Mouse (Mus musculus): ENCODE results near the gene Zfp143. TPM values are rescaled to one million over a fixed set of nuclear protein-coding genes. Genes with fewer than 3 reads are reported as not detected.

Gene Zfp143
- polyA plus RNA-seq, 1 experiment from 2014 or later = 22.3 TPM

DNA sequence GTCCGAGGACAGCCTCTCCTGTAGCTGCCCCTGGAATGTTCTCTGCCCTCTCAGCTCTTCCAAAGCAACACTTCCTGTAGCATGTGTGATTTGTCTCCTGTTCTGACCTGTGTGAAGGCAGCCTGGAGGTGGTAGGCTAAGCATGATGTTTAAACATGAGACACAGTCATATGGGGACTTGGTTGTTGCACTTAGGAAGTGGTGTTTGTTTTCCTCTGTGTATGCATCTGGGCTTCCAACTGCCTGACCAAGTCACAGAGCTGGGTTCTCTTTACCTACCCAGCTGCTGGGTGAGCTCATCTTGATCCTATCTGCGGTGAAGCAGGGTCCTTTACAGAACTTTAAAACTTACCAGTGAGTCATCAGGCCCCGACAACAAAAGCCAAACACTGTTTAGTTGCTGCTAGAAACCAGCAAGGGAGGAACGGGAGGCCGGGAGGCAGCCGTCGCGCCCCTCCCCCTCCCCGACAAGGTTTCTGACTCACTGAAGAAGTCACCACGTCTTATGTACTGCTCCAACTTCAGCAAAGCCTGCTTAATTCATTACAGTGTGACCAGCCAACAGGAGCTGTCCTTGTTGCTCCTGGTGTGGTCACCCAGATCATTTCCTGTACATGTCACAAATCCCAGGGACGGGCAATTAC is 48.1 kb downstream of the Zfp143 start:
- Histone ChIP-seq H3K9ac (replicated peaks; ENCODE audit: low read length) (peak overlapping the region; percentile 63), H3K36me3 (ENCODE audit: insufficient read depth, low read length) (no peaks in the 10 kb centered on the region), H3K27ac (ENCODE audit: low read length) (peak overlapping the region; percentile 82), H3K4me3 (ENCODE audit: low read length) (peak overlapping the region; percentile 21; the same call in 1 of the 2 replicates), H3K9me3 (ENCODE audit: low read length) (0 out of 2 replicates have a peak, but pooled peaks cover 3% of the 10 kb centered on the region), H3K4me1 (ENCODE audit: insufficient read depth, low read length) (peaks cover 14% of the 10 kb centered on the region), H3K4me2 (replicated peaks; ENCODE audit: low read depth, low read length) (peak overlapping the region; percentile 49), H3K27me3 (ENCODE audit: insufficient read depth, low read length) (no peaks in the 10 kb centered on the region)
- ATAC-seq (ENCODE audit: low FRiP score, low TSS enrichment) = peak; percentile 77
- WGBS = 7% methylated on average over 11 of the region's 11 CpGs

DNA sequence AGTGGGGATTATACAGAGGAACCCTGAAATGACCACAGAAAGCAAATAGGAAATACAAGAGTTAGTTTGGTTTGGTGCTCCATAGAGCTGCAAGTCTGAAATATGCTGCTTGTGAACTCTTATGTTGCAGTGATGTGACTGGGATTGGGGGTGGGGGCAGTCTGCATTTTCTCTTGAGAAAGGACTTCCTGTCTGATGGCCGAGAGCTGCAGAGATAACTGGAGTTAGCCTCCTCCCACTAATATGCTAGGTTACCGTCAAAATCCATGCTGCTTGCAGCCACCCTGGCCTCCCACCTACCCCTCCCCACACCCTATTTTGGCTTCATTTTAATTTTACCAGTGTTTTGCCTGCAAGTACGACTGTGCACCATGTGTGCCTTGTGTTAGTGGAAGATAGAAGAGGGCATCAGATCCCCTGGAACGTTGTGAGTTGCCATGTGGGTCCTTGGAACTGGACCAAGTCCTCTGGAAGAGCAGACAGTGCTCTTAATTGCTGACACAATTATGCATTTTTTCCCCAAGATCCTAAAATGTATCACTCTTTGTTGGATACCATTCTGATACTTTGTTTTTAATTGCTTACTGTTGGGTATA is 49.1 kb downstream of the Zfp143 start:
- WGBS = 36% methylated on average over 4 of the region's 4 CpGs
- Histone ChIP-seq H3K9me3 (ENCODE audit: low read length) (0 out of 2 replicates have a peak, but pooled peaks cover 3% of the 10 kb centered on the region), H3K27me3 (ENCODE audit: insufficient read depth, low read length) (no peaks in the 10 kb centered on the region), H3K36me3 (ENCODE audit: insufficient read depth, low read length) (no peaks in the 10 kb centered on the region), H3K27ac (ENCODE audit: low read length) (peak overlapping the region; percentile 82; the same call in 1 of the 2 replicates), H3K4me1 (ENCODE audit: insufficient read depth, low read length) (peaks cover 18% of the 10 kb centered on the region), H3K4me3 (ENCODE audit: low read length) (no peak overlapping the region), H3K9ac (replicated peaks; ENCODE audit: low read length) (no peak overlapping the region), H3K4me2 (replicated peaks; ENCODE audit: low read depth, low read length) (no peak overlapping the region)
- peak; percentile 16; the same call in 1 of the 2 replicates for ATAC-seq (ENCODE audit: low FRiP score, low TSS enrichment)

DNA sequence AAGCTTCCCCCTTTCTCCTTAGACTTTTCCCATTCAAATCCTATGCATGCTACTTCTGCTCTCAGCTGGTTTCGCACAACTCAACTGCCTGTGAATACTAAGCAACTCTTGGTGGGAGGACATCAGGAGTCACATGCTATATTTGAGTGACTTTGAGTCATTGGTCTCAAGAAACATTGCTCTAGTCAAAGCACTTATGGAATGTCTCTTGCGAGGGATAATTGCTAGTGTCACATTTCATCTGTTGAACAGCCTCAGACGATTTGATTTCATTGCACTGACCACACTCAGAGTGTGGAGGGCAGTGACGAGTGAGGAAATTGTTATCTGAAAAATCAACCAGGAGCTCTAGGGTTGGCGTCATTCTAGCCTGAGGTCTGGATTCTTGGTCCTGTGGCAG is 53.7 kb downstream of the Zfp143 start:
- Histone ChIP-seq H3K27me3 (ENCODE audit: insufficient read depth, low read length) (no peaks in the 10 kb centered on the region), H3K4me2 (replicated peaks; ENCODE audit: low read depth, low read length) (no peak overlapping the region), H3K9ac (replicated peaks; ENCODE audit: low read length) (no peak overlapping the region), H3K4me3 (ENCODE audit: low read length) (no peak overlapping the region), H3K9me3 (ENCODE audit: low read length) (0 out of 2 replicates have a peak, but pooled peaks cover 3% of the 10 kb centered on the region), H3K27ac (ENCODE audit: low read length) (no peak overlapping the region), H3K36me3 (ENCODE audit: insufficient read depth, low read length) (no peaks in the 10 kb centered on the region), H3K4me1 (ENCODE audit: insufficient read depth, low read length) (peaks cover 10% of the 10 kb centered on the region)
- no peak for ATAC-seq (ENCODE audit: low FRiP score, low TSS enrichment)
- 37% methylated on average over 5 of the region's 5 CpGs for WGBS

DNA sequence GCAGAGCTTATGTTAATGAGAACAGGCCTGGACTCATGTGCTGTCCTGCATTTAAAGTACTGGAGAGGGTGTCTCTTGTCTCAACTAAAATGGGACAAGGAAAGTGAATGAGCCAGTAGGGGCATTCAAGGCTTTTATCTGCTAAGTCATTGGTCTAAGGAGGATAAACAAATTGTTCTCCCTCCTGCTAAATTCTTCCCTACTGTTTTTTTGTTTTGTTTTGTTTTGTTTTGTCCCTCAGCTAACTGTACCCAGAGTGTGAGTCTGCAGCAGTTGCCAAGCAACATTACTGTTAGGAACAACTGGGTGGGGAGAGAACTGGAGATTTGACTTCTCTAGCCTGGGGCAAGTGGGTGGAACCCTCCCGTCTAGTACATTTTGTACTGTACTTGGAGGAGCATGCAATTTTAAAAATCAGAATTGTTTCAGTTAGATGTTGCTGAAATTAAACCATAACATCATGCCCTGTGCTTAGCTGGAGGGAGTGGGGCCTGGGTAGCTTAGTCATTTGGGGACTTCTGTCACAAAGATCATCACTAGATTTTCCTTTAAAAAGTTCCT is 55.8 kb downstream of the Zfp143 start:
- Histone ChIP-seq H3K27ac (ENCODE audit: low read length) (no peak overlapping the region), H3K4me1 (ENCODE audit: insufficient read depth, low read length) (peaks cover 7% of the 10 kb centered on the region; the same call in 1 of the 2 replicates)
- 49% methylated on average over 1 of the region's 1 CpGs for WGBS

DNA sequence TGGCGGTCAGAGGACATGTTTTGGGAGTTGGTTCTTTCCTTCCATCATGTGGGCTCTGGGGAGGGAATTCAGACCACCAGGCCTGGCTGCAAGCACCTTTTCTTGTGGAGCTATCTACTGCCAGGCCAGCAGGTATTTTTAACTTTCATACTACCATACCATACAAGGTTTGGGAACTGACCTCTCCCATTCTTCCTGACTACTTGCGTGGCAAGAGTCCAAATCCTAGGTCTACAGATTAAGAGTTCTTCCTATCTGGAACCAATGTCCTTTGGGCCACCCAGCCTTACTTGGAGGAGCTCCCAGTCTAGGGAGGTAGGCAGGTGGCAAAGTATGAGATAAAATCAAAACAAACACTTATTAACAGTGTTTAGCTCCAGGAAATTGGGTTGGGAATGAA is 57.4 kb downstream of the Zfp143 start:
- WGBS = 89% methylated on average over 2 of the region's 2 CpGs
- no peaks in the 10 kb centered on the region for H3K36me3 ChIP-seq (ENCODE audit: insufficient read depth, low read length)

More for the DNA sequence above, 55.8 kb downstream of the Zfp143 start:
- no peak overlapping the region for H3K9ac ChIP-seq (replicated peaks; ENCODE audit: low read length)
- no peak for ATAC-seq (ENCODE audit: low FRiP score, low TSS enrichment)
- H3K36me3 ChIP-seq (ENCODE audit: insufficient read depth, low read length) = no peaks in the 10 kb centered on the region
- H3K4me2 ChIP-seq (replicated peaks; ENCODE audit: low read depth, low read length) = no peak overlapping the region
- H3K4me3 ChIP-seq (ENCODE audit: low read length) = no peak overlapping the region
- H3K27me3 ChIP-seq (ENCODE audit: insufficient read depth, low read length) = no peaks in the 10 kb centered on the region
- H3K9me3 ChIP-seq (ENCODE audit: low read length) = 0 out of 2 replicates have a peak, but pooled peaks cover 3% of the 10 kb centered on the region

DNA sequence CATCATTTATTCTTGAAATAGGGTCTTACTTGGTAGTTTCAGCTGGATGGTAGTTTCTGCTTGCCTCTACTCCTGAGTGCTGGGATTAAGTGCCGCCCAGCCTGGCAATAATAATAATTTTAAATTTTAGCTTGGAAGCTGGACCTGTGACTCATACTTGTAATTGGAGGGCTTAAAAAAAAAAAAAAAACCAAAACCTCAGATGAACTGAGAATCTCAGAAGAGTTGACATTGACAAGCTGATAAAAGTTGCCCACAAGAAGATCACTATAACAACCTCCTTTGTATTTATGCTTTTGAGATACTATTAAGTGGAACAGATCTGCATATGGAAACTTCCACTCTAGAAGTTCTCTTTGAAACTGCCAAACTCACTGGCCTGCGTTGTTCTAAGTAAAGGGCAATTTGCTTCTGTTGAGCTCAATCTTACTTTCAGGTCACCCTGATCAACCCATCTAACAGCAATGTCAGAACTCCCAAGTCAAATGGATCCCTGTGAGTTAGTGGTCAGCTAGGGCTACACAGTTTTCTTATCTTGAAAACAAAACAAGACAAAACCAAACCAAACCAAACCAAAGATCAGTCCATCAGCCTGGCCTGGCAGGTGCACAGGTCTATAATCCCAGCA is 59.3 kb downstream of the Zfp143 start:
- H3K4me3 ChIP-seq (ENCODE audit: low read length) = no peak overlapping the region
- H3K27me3 ChIP-seq (ENCODE audit: insufficient read depth, low read length) = no peaks in the 10 kb centered on the region
- H3K9ac ChIP-seq (replicated peaks; ENCODE audit: low read length) = no peak overlapping the region
- no peak for ATAC-seq (ENCODE audit: low FRiP score, low TSS enrichment)
- H3K4me2 ChIP-seq (replicated peaks; ENCODE audit: low read depth, low read length) = no peak overlapping the region
- H3K9me3 ChIP-seq (ENCODE audit: low read length) = no peaks in the 10 kb centered on the region
- H3K4me1 ChIP-seq (ENCODE audit: insufficient read depth, low read length) = peaks cover 19% of the 10 kb centered on the region
- 82% methylated on average over 2 of the region's 2 CpGs for WGBS
- H3K36me3 ChIP-seq (ENCODE audit: insufficient read depth, low read length) = no peaks in the 10 kb centered on the region
- H3K27ac ChIP-seq (ENCODE audit: low read length) = no peak overlapping the region

More for the DNA sequence above, 57.4 kb downstream of the Zfp143 start:
- Histone ChIP-seq H3K27me3 (ENCODE audit: insufficient read depth, low read length) (no peaks in the 10 kb centered on the region), H3K4me1 (ENCODE audit: insufficient read depth, low read length) (peaks cover 8% of the 10 kb centered on the region; the same call in 1 of the 2 replicates), H3K4me3 (ENCODE audit: low read length) (no peak overlapping the region), H3K9me3 (ENCODE audit: low read length) (no peaks in the 10 kb centered on the region), H3K27ac (ENCODE audit: low read length) (no peak overlapping the region), H3K4me2 (replicated peaks; ENCODE audit: low read depth, low read length) (no peak overlapping the region), H3K9ac (replicated peaks; ENCODE audit: low read length) (no peak overlapping the region)
- no peak for ATAC-seq (ENCODE audit: low FRiP score, low TSS enrichment)

DNA sequence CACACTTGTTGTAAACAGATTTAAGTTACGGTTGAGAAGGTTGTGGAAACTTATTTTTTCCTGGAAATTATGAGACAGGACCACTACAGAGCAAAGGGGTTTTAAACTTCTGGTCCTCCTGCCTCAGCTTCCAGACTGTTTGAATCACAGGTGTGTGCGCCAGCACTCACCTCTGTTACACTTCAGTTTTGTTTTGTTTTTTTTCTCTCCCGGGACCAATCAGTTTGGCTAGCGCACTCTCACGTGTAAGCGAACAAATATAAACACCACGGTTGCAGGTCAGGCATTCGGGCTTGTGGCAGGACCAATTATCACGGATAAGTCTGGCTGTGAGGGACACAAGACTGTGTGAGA is 60.1 kb downstream of the Zfp143 start:
- Histone ChIP-seq H3K27me3 (ENCODE audit: insufficient read depth, low read length) (no peaks in the 10 kb centered on the region), H3K4me1 (ENCODE audit: insufficient read depth, low read length) (peaks cover 19% of the 10 kb centered on the region), H3K9ac (replicated peaks; ENCODE audit: low read length) (peak overlapping the region; percentile 77), H3K4me3 (ENCODE audit: low read length) (peak overlapping the region; percentile 84), H3K9me3 (ENCODE audit: low read length) (no peaks in the 10 kb centered on the region), H3K36me3 (ENCODE audit: insufficient read depth, low read length) (0 out of 2 replicates have a peak, but pooled peaks cover under 1% of the 10 kb centered on the region), H3K27ac (ENCODE audit: low read length) (peak overlapping the region; percentile 94), H3K4me2 (replicated peaks; ENCODE audit: low read depth, low read length) (peak overlapping the region; percentile 74)
- no peak for ATAC-seq (ENCODE audit: low FRiP score, low TSS enrichment)
- 4% methylated on average over 9 of the region's 9 CpGs for WGBS

DNA sequence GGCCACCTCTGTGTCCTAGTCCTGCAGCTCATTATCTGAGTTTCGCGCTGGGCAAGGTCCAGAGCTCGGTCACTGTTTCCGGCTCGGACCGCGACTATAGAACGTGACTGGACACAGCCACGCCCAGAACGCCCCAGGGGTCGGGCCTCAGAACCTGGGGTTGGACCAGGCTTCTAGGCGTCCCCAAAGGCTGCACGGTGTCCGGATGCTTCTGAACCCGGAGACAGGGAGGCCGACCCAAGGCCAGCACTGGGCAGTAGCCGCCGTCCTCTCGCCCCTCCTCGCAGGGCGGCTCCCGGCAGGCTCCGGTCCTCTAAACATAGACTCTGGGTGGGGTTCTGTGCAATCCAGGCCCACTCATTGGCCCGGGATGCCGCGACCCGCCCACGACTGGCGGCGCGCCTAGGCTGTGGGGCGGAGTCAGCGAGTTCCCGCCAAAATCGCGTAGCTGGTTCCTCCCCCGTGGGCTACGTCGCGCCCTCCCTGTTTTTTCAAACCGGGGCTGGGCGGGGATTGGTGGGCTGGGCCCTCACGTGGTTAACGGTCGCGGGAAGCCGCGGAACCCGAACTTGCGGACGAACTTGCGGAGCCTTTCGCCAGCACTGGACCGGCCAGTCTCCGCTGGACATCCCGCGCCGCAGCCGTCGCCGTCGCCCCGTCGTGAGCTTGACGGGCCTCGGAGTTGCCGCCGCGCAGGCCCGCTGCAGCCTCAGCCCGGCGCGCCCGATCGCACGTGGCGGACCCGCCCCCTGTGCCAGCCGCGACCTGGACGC is 60.7 kb downstream of the Zfp143 start, which contains the start of gene Wee1:
Gene Wee1, plus strand, starts transcription at position 531 of the 773 bp plus-strand sequence.
- peaks cover 22% of the 10 kb centered on the region for H3K4me1 ChIP-seq (ENCODE audit: insufficient read depth, low read length)
- H3K4me3 ChIP-seq (ENCODE audit: low read length) = peak within 1 kb of the TSS; percentile 84
- WGBS = under 1% methylated on average over 81 of the region's 81 CpGs
- peak within 1 kb of the TSS; percentile 94 for H3K27ac ChIP-seq (ENCODE audit: low read length)
- no peaks in the 10 kb centered on the region for H3K9me3 ChIP-seq (ENCODE audit: low read length)
- peaks cover 3% of the 10 kb centered on the region; the same call in 1 of the 2 replicates for H3K36me3 ChIP-seq (ENCODE audit: insufficient read depth, low read length)
- peak within 1 kb of the TSS; percentile 81 for H3K9ac ChIP-seq (replicated peaks; ENCODE audit: low read length)
- H3K4me2 ChIP-seq (replicated peaks; ENCODE audit: low read depth, low read length) = peak within 1 kb of the TSS; percentile 74
- H3K27me3 ChIP-seq (ENCODE audit: insufficient read depth, low read length) = no peaks in the 10 kb centered on the region
- ATAC-seq (ENCODE audit: low FRiP score, low TSS enrichment) = peak; percentile 99

DNA sequence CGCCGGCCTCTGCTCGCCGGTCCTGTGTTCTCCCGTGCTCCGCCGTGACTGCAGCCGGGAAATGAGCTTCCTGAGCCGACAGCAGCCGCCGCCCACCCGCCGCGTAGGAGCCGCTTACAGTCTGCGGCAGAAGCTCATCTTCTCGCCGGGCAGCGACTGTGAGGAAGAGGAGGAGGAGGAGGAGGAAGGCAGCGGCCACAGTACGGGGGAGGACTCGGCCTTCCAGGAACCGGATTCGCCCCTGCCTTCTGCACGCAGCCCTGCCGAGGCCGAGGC is 61.2 kb downstream of the Zfp143 start:
- H3K27me3 ChIP-seq (ENCODE audit: insufficient read depth, low read length) = no peaks in the 10 kb centered on the region
- H3K4me2 ChIP-seq (replicated peaks; ENCODE audit: low read depth, low read length) = peak overlapping the region; percentile 74
- H3K4me1 ChIP-seq (ENCODE audit: insufficient read depth, low read length) = peaks cover 20% of the 10 kb centered on the region
- peaks cover 6% of the 10 kb centered on the region; the same call in 1 of the 2 replicates for H3K36me3 ChIP-seq (ENCODE audit: insufficient read depth, low read length)
- H3K27ac ChIP-seq (ENCODE audit: low read length) = peak overlapping the region; percentile 87
- no peak for ATAC-seq (ENCODE audit: low FRiP score, low TSS enrichment)
- peak overlapping the region; percentile 81 for H3K9ac ChIP-seq (replicated peaks; ENCODE audit: low read length)
- H3K9me3 ChIP-seq (ENCODE audit: low read length) = no peaks in the 10 kb centered on the region
- H3K4me3 ChIP-seq (ENCODE audit: low read length) = peak overlapping the region; percentile 84
- WGBS = under 1% methylated on average over 27 of the region's 27 CpGs
